Mouse (Mus musculus) CH12.LX (cell line): ENCODE data around the gene Npas3. TPM values are rescaled to one million over a fixed set of nuclear protein-coding genes. Genes with fewer than 3 reads are reported as not detected.

Experiments used
- DNase-seq: peaks from one replicate; pipeline ENCODE4 v3.0.0-alpha.2; 2013; ENCODE audit errors: extremely low read depth
- H3K27ac ChIP-seq: 2 replicates; pipeline ENCODE4 v1.5.1; 2012; ENCODE audit warnings: low read depth, mild to moderate bottlenecking, control low read depth, moderate library complexity; ENCODE audit not compliant: insufficient read depth
- H3K27me3 ChIP-seq: replicated peaks from 2 replicates; pipeline ENCODE3; 2012; ENCODE audit warnings: inconsistent platforms
- H3K36me3 ChIP-seq, 2 experiments: replicated peaks in 1 of 2; 2 replicates each; pipeline versions ENCODE3 to v1.6.1; 2012; ENCODE audit warnings: inconsistent platforms in 1 of 2, low read length in 1 of 2, mild to moderate bottlenecking in 1 of 2, mixed read lengths in 1 of 2, moderate library complexity in 1 of 2; ENCODE audit not compliant: control insufficient read depth in 1 of 2, insufficient read depth in 1 of 2
- H3K4me1 ChIP-seq, 2 experiments: 2 replicates each; pipeline ENCODE4 v1.6.1; 2012; ENCODE audit warnings: inconsistent platforms in 1 of 2, moderate library complexity in 1 of 2; ENCODE audit not compliant: insufficient read depth in 2 of 2, control insufficient read depth in 1 of 2
- H3K4me2 ChIP-seq: 2 replicates; pipeline ENCODE4 v1.6.1; 2012; ENCODE audit warnings: low read depth, mild to moderate bottlenecking, control low read depth; ENCODE audit not compliant: poor library complexity, insufficient read depth, severe bottlenecking
- H3K4me3 ChIP-seq, 3 experiments: fragments of 150-350 bp in 1 of 3; sonication (generic) in 1 of 3; replicated peaks in 1 of 3; 2 replicates each; pipeline versions ENCODE3 to v1.5.1; 2011 to 2012; ENCODE audit warnings: low read depth in 2 of 3, low read length in 2 of 3, mild to moderate bottlenecking in 2 of 3, moderate library complexity in 2 of 3, control low read depth in 1 of 3, improper control_type of control experiment in 1 of 3, inconsistent platforms in 1 of 3, mixed read lengths in 1 of 3; ENCODE audit not compliant: poor library complexity in 1 of 3
- H3K79me2 ChIP-seq: replicated peaks from 2 replicates; pipeline ENCODE4 v1.6.1; 2012; ENCODE audit warnings: mild to moderate bottlenecking, moderate library complexity; ENCODE audit not compliant: control insufficient read depth, poor library complexity, insufficient read depth, severe bottlenecking; ENCODE audit errors: extremely low read depth
- H3K9ac ChIP-seq: 2 replicates; pipeline ENCODE4 v1.6.1; 2012; ENCODE audit warnings: low read depth, mild to moderate bottlenecking, control low read depth, moderate library complexity; ENCODE audit not compliant: insufficient read depth
- H3K9me3 ChIP-seq: replicated peaks from 2 replicates; pipeline ENCODE3; 2012; ENCODE audit warnings: low read length, inconsistent platforms, mixed read lengths
- BHLHE40 ChIP-seq: IDR thresholded peaks from 2 replicates; pipeline ENCODE4 v1.6.1; 2011; ENCODE audit warnings: mild to moderate bottlenecking, low read depth, low read length, improper control_type of control experiment
- CHD2 ChIP-seq: IDR thresholded peaks from 2 replicates; pipeline ENCODE4 v1.6.1; 2011; ENCODE audit warnings: low read length, improper control_type of control experiment
- CTCF ChIP-seq, 2 experiments: IDR thresholded peaks in 1 of 2; conservative IDR thresholded peaks in 1 of 2; 2 replicates each; pipeline ENCODE4 v1.5.1; 2011 to 2012; ENCODE audit warnings: low read depth in 2 of 2, low read length in 2 of 2, improper control_type of control experiment in 1 of 2, inconsistent platforms in 1 of 2, mild to moderate bottlenecking in 1 of 2, moderate library complexity in 1 of 2
- ETS1 ChIP-seq: conservative IDR thresholded peaks from 2 replicates; pipeline ENCODE4 v1.6.1; 2012; ENCODE audit warnings: low read depth, mild to moderate bottlenecking, inconsistent platforms, low read length, improper control_type of control experiment, moderate library complexity
- GABPA ChIP-seq: IDR thresholded peaks from 2 replicates; pipeline ENCODE4 v1.6.1; 2012; ENCODE audit warnings: low read depth, low read length, improper control_type of control experiment, inconsistent platforms; ENCODE audit not compliant: insufficient replicate concordance
- HCFC1 ChIP-seq: IDR thresholded peaks from 2 replicates; pipeline ENCODE4 v1.6.1; 2012; ENCODE audit warnings: low read depth, mild to moderate bottlenecking, inconsistent platforms, low read length, improper control_type of control experiment
- IRF4 ChIP-seq: IDR thresholded peaks from 2 replicates; pipeline ENCODE4 v1.6.1; 2014; ENCODE audit warnings: low read depth, mild to moderate bottlenecking, inconsistent platforms, low read length, improper control_type of control experiment
- MAX ChIP-seq: IDR thresholded peaks from 2 replicates; pipeline ENCODE4 v1.6.1; 2011; ENCODE audit warnings: low read length, improper control_type of control experiment
- MXI1 ChIP-seq: IDR thresholded peaks from 2 replicates; pipeline ENCODE4 v1.6.1; 2011; ENCODE audit warnings: mild to moderate bottlenecking, low read depth, low read length, improper control_type of control experiment
- MYC ChIP-seq: IDR thresholded peaks from 2 replicates; pipeline ENCODE4 v1.6.1; 2011; ENCODE audit warnings: low read depth, mild to moderate bottlenecking, improper control_type of control experiment, low read length
- NELFE ChIP-seq: IDR thresholded peaks from 2 replicates; pipeline ENCODE4 v1.6.1; 2011; ENCODE audit warnings: low read depth, low read length, improper control_type of control experiment
- PAX5 ChIP-seq: IDR thresholded peaks from 2 replicates; pipeline ENCODE4 v1.6.1; 2012; ENCODE audit warnings: low read length, inconsistent platforms, mixed read lengths
- POLR2A ChIP-seq: IDR thresholded peaks from 2 replicates; pipeline ENCODE4 v1.6.1; 2011; ENCODE audit warnings: low read depth, mild to moderate bottlenecking, improper control_type of control experiment, low read length
- RAD21 ChIP-seq: IDR thresholded peaks from 2 replicates; pipeline ENCODE4 v1.6.1; 2011; ENCODE audit warnings: low read depth, mild to moderate bottlenecking, low read length, improper control_type of control experiment, moderate library complexity
- TCF12 ChIP-seq: IDR thresholded peaks from 2 replicates; pipeline ENCODE4 v1.6.1; 2014; ENCODE audit warnings: low read depth, mild to moderate bottlenecking, inconsistent platforms, low read length, improper control_type of control experiment
- UBTF ChIP-seq: IDR thresholded peaks from 2 replicates; pipeline ENCODE4 v1.6.1; 2012; ENCODE audit warnings: low read depth, mild to moderate bottlenecking, inconsistent platforms, low read length, improper control_type of control experiment, moderate library complexity
- ZC3H11A ChIP-seq: IDR thresholded peaks from 2 replicates; pipeline ENCODE4 v1.6.1; 2012; ENCODE audit warnings: low read depth, mild to moderate bottlenecking, inconsistent platforms, low read length, improper control_type of control experiment
- ZKSCAN1 ChIP-seq: IDR thresholded peaks from 2 replicates; pipeline ENCODE4 v1.6.1; 2012; ENCODE audit warnings: low read depth, inconsistent platforms, low read length, improper control_type of control experiment, borderline replicate concordance
- ZMIZ1 ChIP-seq: IDR thresholded peaks from 2 replicates; pipeline ENCODE4 v1.6.1; 2012; ENCODE audit warnings: low read depth, mild to moderate bottlenecking, inconsistent platforms, low read length, improper control_type of control experiment
- dilution Hi-C: fragments of 300-500 bp; cut with MboI; formaldehyde crosslinking; loops from 2 replicates; pipeline ENCODE4 v1.14.3; 2020; ENCODE audit warnings: low sequenced_read_pairs; ENCODE audit not compliant: extremely low pct_unique_long_range_greater_than_20kb, extremely low pct_ligation_motif_present
- in situ Hi-C: fragments of 300-500 bp; cut with MboI; formaldehyde crosslinking; loops from 3 replicates; pipeline ENCODE4 v1.14.3; 2019; ENCODE audit warnings: low sequenced_read_pairs, low pct_ligation_motif_present, low pct_unique_long_range_greater_than_20kb, mixed read lengths
- polyA plus RNA-seq: library from polyadenylated mRNA; unstranded; fragments of >175 nt; gene quantifications from 2 replicates; pipeline ENCODE4 v1.2.1, GENCODE M21; 2012; ENCODE audit warnings: low read depth; ENCODE audit not compliant: insufficient read length
- total RNA-seq, 2 experiments: library from RNA; depleted of rRNA; stranded (reverse); fragments of 300-350 nt in 1 of 2; fragments of >200 nt in 1 of 2; gene quantifications; 2 replicates each; pipeline ENCODE4 v1.2.3; 2012 to 2014

Npas3 gene
- total and polyA plus RNA-seq, 3 experiments, result 0.13 TPM; not detected in 1

DNA sequence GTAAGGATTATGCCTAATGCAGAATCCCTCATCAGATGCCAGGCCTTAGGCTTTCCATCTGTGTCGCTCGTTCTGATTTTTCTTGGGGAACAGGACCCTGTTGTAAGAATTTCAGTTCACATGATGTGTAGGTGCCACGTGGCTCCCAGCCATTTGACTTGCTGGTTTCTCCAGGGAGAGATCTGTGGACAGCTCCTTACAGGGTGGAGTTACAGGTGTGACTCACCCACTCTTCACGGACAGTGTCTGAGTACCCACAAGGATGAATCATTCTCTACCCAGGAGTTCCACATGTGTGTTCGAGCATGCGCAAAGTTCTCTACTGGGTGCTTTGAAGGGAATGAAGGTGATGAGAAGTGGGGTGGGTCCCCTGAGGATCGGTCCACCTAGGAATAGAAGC, 722.2 kb downstream of the Npas3 start:
- Histone ChIP-seq H3K36me3 (no peaks in the 10 kb centered on the region), H3K9ac (no peak overlapping the region), H3K27me3 (no peaks in the 10 kb centered on the region), H3K4me1 (no peaks in the 10 kb centered on the region), H3K27ac (no peak overlapping the region), H3K4me3 (no peak overlapping the region), H3K9me3 (no peaks in the 10 kb centered on the region), H3K4me2 (no peak overlapping the region), H3K79me2 (no peaks in the 10 kb centered on the region)
- in situ Hi-C loops, result no loop called here
- dilution Hi-C loops, result no loop called here
- TF ChIP-seq GABPA (no peak), ZMIZ1 (no peak), MAX (no peak), NELFE (no peak), TCF12 (no peak), ZKSCAN1 (no peak), ETS1 (no peak), CTCF (conservative IDR thresholded peaks at IDR 0.05 in 1 of 2, IDR thresholded peaks at IDR 0.05 in 1 of 2; ENCODE audit: low read depth in 2 of 2, low read length in 2 of 2) (no peak), CHD2 (no peak), HCFC1 (no peak), ZC3H11A (no peak), POLR2A (no peak), BHLHE40 (no peak), MYC (no peak), MXI1 (no peak), PAX5 (no peak), RAD21 (no peak), UBTF (no peak), IRF4 (no peak)
- DNase-seq, result no peak

DNA sequence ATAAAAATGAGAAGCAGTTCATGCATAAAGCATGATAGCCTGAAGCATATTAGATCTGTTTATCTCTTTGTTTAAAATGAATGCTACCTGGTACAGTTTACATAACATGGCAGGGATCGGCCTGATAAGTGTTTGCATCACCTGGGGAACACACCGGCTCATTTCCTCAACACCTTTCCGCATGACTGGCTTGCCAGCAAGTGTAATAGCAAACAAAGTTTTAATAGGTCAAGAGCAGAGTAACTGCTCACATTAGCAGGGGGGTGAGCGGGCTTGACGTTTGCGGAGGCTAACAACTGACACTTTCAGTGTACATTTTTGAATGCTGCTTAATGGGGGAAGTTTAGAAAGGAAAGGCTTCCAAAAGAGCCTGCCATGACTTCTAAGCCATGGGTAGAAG, 724.9 kb downstream of the Npas3 start:
- no peaks in the 10 kb centered on the region for H3K27me3 ChIP-seq
- H3K4me1 ChIP-seq, result no peaks in the 10 kb centered on the region
- dilution Hi-C loops (no loop called here), in situ Hi-C loops (no loop called here)
- no peak overlapping the region for H3K4me3 ChIP-seq
- no peak overlapping the region for H3K4me2 ChIP-seq
- H3K9me3 ChIP-seq, result no peaks in the 10 kb centered on the region
- H3K36me3 ChIP-seq, result no peaks in the 10 kb centered on the region
- TF ChIP-seq ZC3H11A (no peak), PAX5 (no peak), HCFC1 (no peak)
- no peak overlapping the region for H3K27ac ChIP-seq
- no peaks in the 10 kb centered on the region for H3K79me2 ChIP-seq
- H3K9ac ChIP-seq, result no peak overlapping the region
- DNase-seq, result no peak
